Mouse (Mus musculus) heart, postnatal 4 days (tissue): ENCODE measurements around the gene Olfr119. TPM values are rescaled to one million over a fixed set of nuclear protein-coding genes. Genes with fewer than 3 reads are reported as not detected.
"Not testable (repeated sequence)": the region's sequence is repeated elsewhere in the genome, so short reads cannot be mapped to it uniquely, and the experiment has no call there.

Experiments
- DNase-seq: peaks from one replicate; pipeline ENCODE4 v3.0.0; 2021
- total RNA-seq, 2 experiments: library from RNA; stranded (reverse); gene quantifications; 2 replicates each; pipeline ENCODE4 v1.2.3; 2021

Gene Olfr119
- not detected for total RNA-seq

GRCm38 (mm10) chr17:37696264-37696663 lies at the start of gene Olfr119:
TSS of gene Olfr119 (plus strand) at chr17:37696564.
- not testable (repeated sequence) for DNase-seq

GRCm38 (mm10) chr17:37663682-37664081 lies 32.7 kb upstream of the Olfr119 start, which contains the start of gene Olfr117:
TSS of gene Olfr117 (minus strand) at chr17:37663782.
- no peak for DNase-seq

DNA sequence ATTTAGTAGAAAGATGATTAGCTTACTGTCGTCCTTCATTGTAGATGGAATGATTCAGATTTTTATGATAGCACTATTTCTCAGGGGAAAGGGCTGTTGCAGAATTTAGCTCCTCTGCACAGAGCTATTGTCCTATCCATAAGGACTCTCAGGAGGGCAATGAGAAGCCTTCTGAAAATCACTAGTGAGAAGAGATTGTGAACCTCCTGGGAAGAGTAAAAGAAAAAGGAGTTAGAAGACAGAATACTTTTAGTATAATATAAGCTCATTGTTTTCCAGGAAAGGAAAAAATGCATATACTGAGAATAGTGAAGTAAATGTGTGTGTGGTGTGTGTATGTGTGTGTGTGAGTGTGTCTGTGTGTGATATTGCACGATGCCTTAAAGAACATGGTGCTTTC lies 29.7 kb upstream of the Olfr119 start, which contains the start of gene Olfr118:
TSS of gene Olfr118 (plus strand) at position 301 of the 400 bp plus-strand sequence.
- no peak for DNase-seq

DNA sequence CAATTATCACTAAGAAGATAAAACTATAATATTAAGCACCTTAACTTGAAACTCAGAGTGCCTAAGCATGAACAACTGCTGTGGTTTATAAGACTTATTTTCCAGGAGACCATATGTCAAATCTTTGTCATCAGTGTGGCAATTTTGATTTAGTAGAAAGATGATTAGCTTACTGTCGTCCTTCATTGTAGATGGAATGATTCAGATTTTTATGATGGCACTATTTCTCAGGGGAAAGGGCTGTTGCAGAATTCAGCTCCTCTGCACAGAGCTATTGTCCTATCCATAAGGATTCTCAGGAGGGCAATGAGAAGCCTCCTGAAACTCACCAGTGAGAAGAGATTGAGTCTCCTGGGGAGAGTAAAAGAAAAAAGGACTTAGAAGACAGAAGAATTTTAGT lies 25.1 kb downstream of the Olfr119 start, which contains the start of gene Olfr120:
TSS of gene Olfr120 (plus strand) at position 301 of the 400 bp plus-strand sequence.
- no peak for DNase-seq

DNA sequence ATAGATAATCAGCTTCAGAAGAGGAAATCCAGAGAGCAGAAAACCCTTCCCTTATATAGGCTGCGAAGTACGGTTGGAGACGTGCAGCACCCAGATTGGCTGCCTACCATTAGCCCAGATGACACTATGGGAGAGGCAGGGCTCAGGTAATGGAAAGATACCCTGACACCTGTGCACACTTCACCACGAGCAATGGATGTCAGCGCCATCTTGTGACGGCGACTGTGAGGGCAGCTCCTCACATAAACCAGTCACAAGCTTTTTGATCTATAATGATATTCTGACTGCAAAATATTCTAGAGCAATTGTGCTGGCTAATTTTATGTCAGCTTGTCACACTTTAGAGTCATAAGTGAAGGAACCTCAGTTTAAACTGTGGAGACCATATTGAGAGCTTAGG lies 41.7 kb downstream of the Olfr119 start:
- DNase-seq, result no peak

Other genes starting within 250 kb of the Olfr119 start
- gene Olfr109, start 237.6 kb upstream of the Olfr119 start, total RNA-seq, result not detected
- not detected for gene H2-M2, start 213.0 kb upstream of the Olfr119 start, total RNA-seq
- gene Olfr110, start 204.1 kb upstream of the Olfr119 start, total RNA-seq, result not detected
- not detected for gene Olfr111, start 188.5 kb upstream of the Olfr119 start, total RNA-seq
- gene Olfr112, start 127.1 kb upstream of the Olfr119 start, total RNA-seq, result not detected
- gene Olfr113, start 118.9 kb upstream of the Olfr119 start, total RNA-seq, result not detected
- not detected for gene Olfr114, start 103.8 kb upstream of the Olfr119 start, total RNA-seq
- not detected for gene Olfr115, start 69.5 kb upstream of the Olfr119 start, total RNA-seq
- not detected for gene Olfr116, start 69.4 kb upstream of the Olfr119 start, total RNA-seq
- gene Olfr117, start 32.8 kb upstream of the Olfr119 start, total RNA-seq, result not detected
- not detected for gene Olfr118, start 29.6 kb upstream of the Olfr119 start, total RNA-seq
- not detected for gene Olfr120, start 25.2 kb downstream of the Olfr119 start, total RNA-seq
- not detected for gene Olfr121, start 52.3 kb downstream of the Olfr119 start, total RNA-seq
- not detected for gene Olfr122, start 72.0 kb downstream of the Olfr119 start, total RNA-seq
- not detected for gene Olfr123, start 97.0 kb downstream of the Olfr119 start, total RNA-seq
- gene Olfr124, start 103.3 kb downstream of the Olfr119 start, total RNA-seq, result not detected
- not detected for gene Olfr125, start 136.4 kb downstream of the Olfr119 start, total RNA-seq
- not detected for gene Olfr126, start 150.9 kb downstream of the Olfr119 start, total RNA-seq
- not detected for gene Olfr127, start 203.9 kb downstream of the Olfr119 start, total RNA-seq
- not detected for gene Olfr128, start 224.0 kb downstream of the Olfr119 start, total RNA-seq